Mouse (Mus musculus): ENCODE measurements around the gene Dhodh.
A peak's percentile ranks its signal among the peaks of the same experiment; 100 is the strongest.

The Dhodh gene

DNA sequence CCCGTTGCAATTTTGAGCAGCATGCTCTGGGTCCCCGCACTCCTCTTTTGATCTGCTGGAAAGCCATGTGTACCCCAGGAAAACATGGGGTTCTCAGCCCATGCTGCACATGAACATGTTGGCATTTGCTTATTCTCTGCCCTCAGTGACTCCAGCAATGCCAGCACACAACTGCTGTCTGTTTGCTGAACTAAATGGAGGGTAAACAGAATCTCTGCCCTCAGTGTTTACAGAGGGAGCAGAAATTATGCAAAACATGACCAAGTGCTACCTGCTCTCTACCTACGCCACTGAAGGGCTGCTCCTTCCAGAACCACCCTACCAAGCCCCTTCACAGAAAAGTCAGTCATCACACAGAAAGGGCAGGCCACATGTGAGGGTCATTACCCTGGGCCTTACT, 23.6 kb downstream of the Dhodh start:
- no peak for DNase-seq

DNA sequence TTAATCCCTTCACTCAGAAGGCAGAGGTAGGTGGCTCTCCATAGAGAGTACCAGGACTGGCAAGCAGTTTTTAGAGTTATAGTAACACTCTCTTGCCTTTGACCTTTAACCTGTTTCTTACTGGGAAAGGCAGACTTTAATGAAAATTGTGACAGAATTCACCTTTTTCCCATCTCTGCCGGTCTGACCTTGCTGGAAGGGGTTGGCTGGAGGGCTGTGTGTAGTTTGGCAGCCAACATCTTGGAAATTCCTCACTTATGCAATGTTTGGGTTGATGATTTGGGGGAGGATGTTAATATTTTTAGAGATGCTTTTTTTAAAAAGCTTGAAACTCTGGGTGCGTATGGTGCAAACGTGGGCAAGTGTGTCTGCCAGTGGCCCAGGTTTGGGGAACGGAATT, 24.2 kb downstream of the Dhodh start:
- no peak for DNase-seq

DNA sequence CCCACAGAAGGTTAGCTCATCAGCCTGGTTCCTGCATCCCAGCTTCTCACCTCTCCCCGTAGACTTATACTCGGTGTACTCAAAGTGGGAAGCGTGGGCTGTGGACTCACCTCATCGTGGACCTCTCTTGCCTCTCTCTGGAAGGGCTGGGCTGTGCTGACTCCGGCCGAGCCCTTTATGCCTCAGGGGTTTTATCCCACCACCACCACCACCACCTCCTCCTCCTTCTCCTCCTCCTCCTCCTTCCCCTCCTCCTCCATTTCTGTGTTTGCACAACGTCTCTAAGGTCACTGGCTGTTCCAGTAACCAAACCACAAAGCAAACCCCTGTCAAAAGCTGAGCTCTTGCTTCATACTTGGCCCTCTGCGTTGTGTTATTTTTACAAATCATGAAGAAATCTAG, 29.6 kb downstream of the Dhodh start, which contains the start of gene Hp:
Gene Hp (minus strand): TSS at position 273 of the 402 bp plus-strand sequence.
- DNase-seq, result no peak

GRCm38 (mm10) chr8:109576311-109576710, 32.2 kb downstream of the Dhodh start:
- no peak for DNase-seq

GRCm38 (mm10) chr8:109571139-109571538, 37.3 kb downstream of the Dhodh start:
- DNase-seq, result no peak

- DNase-seq, result peak; percentile 97
Observed at GRCm38 (mm10) chr8:109565498-109566333, 42.8 kb downstream of the Dhodh start, which contains the start of the genes Dhx38 and Txnl4b. Dhx38 (minus strand) TSS chr8:109565861. Txnl4b (plus strand) TSS chr8:109565892.

GRCm38 (mm10) chr8:109564766-109565165, 43.7 kb downstream of the Dhodh start:
- DNase-seq, result no peak

DNA sequence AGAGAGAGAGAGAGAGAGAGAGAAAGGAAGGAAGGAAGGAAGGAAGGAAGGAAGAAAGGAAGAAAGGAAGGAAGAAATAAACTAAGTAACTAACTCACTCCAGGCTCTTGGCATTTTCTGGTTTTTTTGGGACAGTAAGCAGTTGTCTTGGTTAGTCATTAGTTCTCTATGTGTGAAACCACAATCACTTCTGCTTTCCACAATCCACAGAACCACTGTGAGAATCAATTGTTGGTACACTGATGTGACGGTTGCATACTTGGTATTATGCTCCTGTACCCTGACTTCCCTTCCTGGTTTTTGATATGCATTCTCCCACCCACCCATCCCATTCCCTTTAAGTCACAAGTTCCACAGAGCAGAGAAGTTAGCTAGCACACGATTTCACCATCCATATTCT, 44.6 kb downstream of the Dhodh start:
- DNase-seq, result no peak

- DNase-seq, result peak; percentile 25
Observed at GRCm38 (mm10) chr8:109551663-109552062, 56.8 kb downstream of the Dhodh start.

DNA sequence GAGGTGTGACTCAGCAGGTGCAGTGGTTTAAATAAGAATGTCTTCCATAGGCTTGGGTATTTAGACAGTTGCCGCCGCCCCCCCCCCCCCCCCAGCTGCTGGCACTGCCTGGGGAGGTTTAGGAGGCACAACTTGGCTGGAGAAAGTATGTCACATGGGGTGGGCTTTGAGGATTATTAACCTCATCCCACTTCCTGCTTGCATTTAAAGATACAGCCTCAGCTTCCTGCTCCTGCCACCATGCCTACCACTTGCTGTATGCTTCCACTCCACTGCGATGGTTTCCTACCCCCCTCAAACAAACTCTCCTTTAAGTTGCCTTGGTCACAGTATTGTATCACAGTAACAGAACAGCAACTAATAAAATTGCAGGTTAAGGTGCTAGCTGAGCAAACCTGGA, 64.4 kb downstream of the Dhodh start:
- no peak for DNase-seq

- no peak for DNase-seq
Observed at GRCm38 (mm10) chr8:109542748-109543519, 65.5 kb downstream of the Dhodh start.

- DNase-seq, result no peak
Observed at GRCm38 (mm10) chr8:109542165-109542564, 66.3 kb downstream of the Dhodh start.
